Mouse (Mus musculus): ENCODE measurements at regions not wholly inside any gene's neighbourhood (a gene's known extent, or its start where the extent isn't known, plus 50 kb on each side); places are given as distances from the start of the nearest gene placed in this dataset.

- in situ Hi-C loops (cut with MboI; ENCODE audit: low pct_unique_long_range_greater_than_20kb): no loop called here
- CTCF ChIA-PET: no interaction called here
- H3K27me3 ChIP-seq: peaks cover 57% of the 10 kb centered on the region
- no peak for TF ChIP-seq CTCF (IDR thresholded peaks at IDR 0.05)
- POLR2A ChIA-PET: no interaction called here
- no peak for ATAC-seq
- DNase-seq (ENCODE audit: low read depth, low spot score): no peak
Measured at GRCm38 (mm10) chr2:34111286-34111685, 223.5 kb upstream of the Mvb12b start.

- TF ChIP-seq CTCF (IDR thresholded peaks at IDR 0.05): no peak
- in situ Hi-C loops (cut with MboI; ENCODE audit: low pct_unique_long_range_greater_than_20kb): no loop called here
- DNase-seq (ENCODE audit: low read depth, low spot score): no peak
- POLR2A ChIA-PET: no interaction called here
- CTCF ChIA-PET: no interaction called here
- no peak for ATAC-seq
- H3K27me3 ChIP-seq: peaks cover 58% of the 10 kb centered on the region
Measured at GRCm38 (mm10) chr2:34110582-34110981, 222.8 kb upstream of the Mvb12b start.

- in situ Hi-C loops (cut with MboI; ENCODE audit: low pct_unique_long_range_greater_than_20kb): no loop called here
- ATAC-seq (no peak), DNase-seq (ENCODE audit: low read depth, low spot score) (no peak)
- CTCF ChIA-PET: no interaction called here
- POLR2A ChIA-PET: no interaction called here
- no peak for TF ChIP-seq CTCF (IDR thresholded peaks at IDR 0.05)
- peaks cover 58% of the 10 kb centered on the region for H3K27me3 ChIP-seq
Measured at GRCm38 (mm10) chr2:34107566-34108303, 220.0 kb upstream of the Mvb12b start.

- POLR2A ChIA-PET: no interaction called here
- no peak for TF ChIP-seq CTCF (IDR thresholded peaks at IDR 0.05)
- peaks cover 58% of the 10 kb centered on the region for H3K27me3 ChIP-seq
- ATAC-seq (no peak), DNase-seq (ENCODE audit: low read depth, low spot score) (no peak)
- in situ Hi-C loops (cut with MboI; ENCODE audit: low pct_unique_long_range_greater_than_20kb): no loop called here
- CTCF ChIA-PET: no interaction called here
Measured at GRCm38 (mm10) chr2:34106837-34107565, 219.3 kb upstream of the Mvb12b start.

- ChIA-PET POLR2A (no interaction called here), CTCF (no interaction called here)
- in situ Hi-C loops (cut with MboI; ENCODE audit: low pct_unique_long_range_greater_than_20kb): no loop called here
- no peak for TF ChIP-seq CTCF (IDR thresholded peaks at IDR 0.05)
- ATAC-seq (no peak), DNase-seq (ENCODE audit: low read depth, low spot score) (no peak)
- peaks cover 55% of the 10 kb centered on the region for H3K27me3 ChIP-seq
Measured at GRCm38 (mm10) chr2:34106245-34106644, 218.5 kb upstream of the Mvb12b start.

- POLR2A ChIA-PET: no interaction called here
- CTCF ChIA-PET: no interaction called here
- no peak for TF ChIP-seq CTCF (IDR thresholded peaks at IDR 0.05)
- ATAC-seq (no peak), DNase-seq (ENCODE audit: low read depth, low spot score) (no peak)
- H3K27me3 ChIP-seq: peaks cover 47% of the 10 kb centered on the region
- in situ Hi-C loops (cut with MboI; ENCODE audit: low pct_unique_long_range_greater_than_20kb): no loop called here
Measured at GRCm38 (mm10) chr2:34105271-34106051, 217.7 kb upstream of the Mvb12b start.

GRCm38 (mm10) chr2:34098004-34098547 is 210.3 kb upstream of the Mvb12b start:
- TF ChIP-seq CTCF (IDR thresholded peaks at IDR 0.05): no peak
- ChIA-PET POLR2A (no interaction called here), CTCF (no interaction called here)
- in situ Hi-C loops (cut with MboI; ENCODE audit: low pct_unique_long_range_greater_than_20kb): no loop called here
- DNase-seq (ENCODE audit: low read depth, low spot score): no peak
- ATAC-seq: no peak
- H3K27me3 ChIP-seq: peaks cover 12% of the 10 kb centered on the region

GRCm38 (mm10) chr2:34096561-34096960 is 208.8 kb upstream of the Mvb12b start:
- H3K27me3 ChIP-seq: peaks cover 17% of the 10 kb centered on the region
- DNase-seq (ENCODE audit: low read depth, low spot score): no peak
- in situ Hi-C loops (cut with MboI; ENCODE audit: low pct_unique_long_range_greater_than_20kb): no loop called here
- POLR2A ChIA-PET: no interaction called here
- no peak for TF ChIP-seq CTCF (IDR thresholded peaks at IDR 0.05)
- CTCF ChIA-PET: no interaction called here
- ATAC-seq: no peak

GRCm38 (mm10) chr2:34088832-34089231 is 201.1 kb upstream of the Mvb12b start:
- ATAC-seq: no peak
- no peak for TF ChIP-seq CTCF (IDR thresholded peaks at IDR 0.05)
- ChIA-PET POLR2A (no interaction called here), CTCF (no interaction called here)
- DNase-seq (ENCODE audit: low read depth, low spot score): no peak
- peaks cover 11% of the 10 kb centered on the region for H3K27me3 ChIP-seq
- in situ Hi-C loops (cut with MboI; ENCODE audit: low pct_unique_long_range_greater_than_20kb): no loop called here

- no peak for TF ChIP-seq CTCF (IDR thresholded peaks at IDR 0.05)
- DNase-seq (ENCODE audit: low read depth, low spot score): no peak
- CTCF ChIA-PET: no interaction called here
- ATAC-seq: no peak
- in situ Hi-C loops (cut with MboI; ENCODE audit: low pct_unique_long_range_greater_than_20kb): no loop called here
- POLR2A ChIA-PET: no interaction called here
- no peaks in the 10 kb centered on the region for H3K27me3 ChIP-seq
Measured at GRCm38 (mm10) chr2:34086130-34086529, 198.4 kb upstream of the Mvb12b start.

GRCm38 (mm10) chr2:34084513-34084912 is 196.8 kb upstream of the Mvb12b start:
- H3K27me3 ChIP-seq: no peaks in the 10 kb centered on the region
- ChIA-PET POLR2A (no interaction called here), CTCF (no interaction called here)
- DNase-seq (ENCODE audit: low read depth, low spot score) (no peak), ATAC-seq (no peak)
- in situ Hi-C loops (cut with MboI; ENCODE audit: low pct_unique_long_range_greater_than_20kb): no loop called here
- no peak for TF ChIP-seq CTCF (IDR thresholded peaks at IDR 0.05)

All from Patski (cell line).